Mouse (Mus musculus) c-Kit-positive CD71-negative TER-119-negative erythroid progenitor cells, embryonic 14.5 days (primary cell): ENCODE results near the gene Grin1.
A peak's percentile ranks its signal among the peaks of the same experiment; 100 is the strongest.
"Not testable (repeated sequence)": the region's sequence is repeated elsewhere in the genome, so short reads cannot be mapped to it uniquely, and the experiment has no call there.

ENCODE experiments used
- DNase-seq: peaks from one replicate; pipeline ENCODE4 v3.0.0-alpha.2; 2013; ENCODE audit warnings: low read depth

The Grin1 gene

DNA sequence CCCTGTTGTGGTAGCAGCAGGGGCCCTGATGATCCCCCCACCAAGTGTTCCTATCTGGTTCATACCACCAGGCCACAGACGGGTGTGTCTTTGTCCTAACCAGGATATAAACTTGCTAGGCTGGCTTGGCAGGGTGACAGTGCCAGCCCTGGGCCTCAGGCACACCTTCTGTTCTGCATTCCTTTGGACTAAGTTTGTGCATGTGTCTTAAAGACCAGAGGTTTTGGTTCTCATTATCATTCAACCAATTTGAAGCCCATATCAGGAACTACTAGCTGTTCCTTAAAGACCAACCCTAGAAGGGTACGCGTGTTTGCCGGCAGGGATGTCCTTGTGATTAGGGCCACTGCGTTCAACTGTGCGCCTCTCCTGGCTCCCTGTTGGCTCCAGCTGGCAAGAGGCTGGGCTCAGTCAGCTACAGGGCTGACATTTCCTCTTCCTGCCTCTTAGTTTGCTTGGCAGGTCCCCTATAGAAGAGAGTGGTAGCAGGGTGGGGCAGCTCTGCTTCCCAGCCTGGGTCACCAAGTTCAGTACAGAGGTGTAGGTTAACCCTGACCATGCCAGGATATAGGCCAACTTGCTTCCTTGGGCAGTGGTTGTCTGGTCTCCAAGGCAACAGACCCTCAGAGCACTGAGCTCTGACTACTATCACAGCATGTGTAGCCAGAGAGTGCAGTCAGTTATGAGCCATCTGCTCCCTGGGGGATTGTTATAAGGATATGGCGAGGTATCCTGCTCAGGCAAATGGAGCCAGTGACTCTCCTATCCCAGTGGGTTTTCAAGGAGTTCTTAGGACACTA lies 31.9 kb downstream of the Grin1 start:
- DNase-seq = no peak

DNA sequence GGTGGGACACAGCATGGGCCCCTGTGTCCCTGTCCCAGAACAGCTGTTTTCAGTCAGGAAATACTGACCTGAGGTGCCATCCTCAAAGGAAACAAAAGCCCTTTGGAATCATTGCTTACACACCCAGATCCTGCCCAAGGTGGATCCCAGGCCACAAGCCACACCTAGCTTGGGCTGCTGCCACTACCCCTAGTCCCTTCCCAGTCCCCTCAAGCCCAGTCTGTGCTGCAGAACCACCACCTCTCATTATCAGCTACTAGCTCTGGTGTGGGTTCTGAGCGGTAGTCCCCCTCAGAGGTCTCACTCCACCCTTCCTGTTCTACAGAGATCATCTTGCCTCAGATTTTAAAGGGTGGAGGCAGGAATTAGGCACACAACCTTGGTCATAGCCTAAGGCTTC lies 32.7 kb downstream of the Grin1 start:
- DNase-seq = no peak

DNA sequence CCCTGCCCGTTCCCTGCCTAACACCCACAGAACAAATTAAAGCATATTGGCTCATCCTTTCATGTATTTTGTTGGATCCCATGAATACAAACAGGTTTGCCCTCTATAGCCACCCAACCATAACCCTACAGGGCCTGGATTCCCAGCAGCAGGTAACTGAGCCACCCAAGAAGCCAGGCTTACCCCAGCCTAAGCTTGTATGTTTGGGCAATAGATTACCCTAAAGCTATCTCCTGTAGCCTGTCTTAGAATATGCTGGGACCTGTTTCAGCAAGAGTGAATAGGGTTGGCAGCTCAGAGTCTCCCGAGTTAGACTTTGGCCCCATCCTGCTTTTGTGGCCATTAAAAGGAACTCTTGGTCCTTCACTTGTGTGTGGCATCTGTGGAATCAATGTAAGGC lies 33.4 kb downstream of the Grin1 start:
- DNase-seq = no peak

DNA sequence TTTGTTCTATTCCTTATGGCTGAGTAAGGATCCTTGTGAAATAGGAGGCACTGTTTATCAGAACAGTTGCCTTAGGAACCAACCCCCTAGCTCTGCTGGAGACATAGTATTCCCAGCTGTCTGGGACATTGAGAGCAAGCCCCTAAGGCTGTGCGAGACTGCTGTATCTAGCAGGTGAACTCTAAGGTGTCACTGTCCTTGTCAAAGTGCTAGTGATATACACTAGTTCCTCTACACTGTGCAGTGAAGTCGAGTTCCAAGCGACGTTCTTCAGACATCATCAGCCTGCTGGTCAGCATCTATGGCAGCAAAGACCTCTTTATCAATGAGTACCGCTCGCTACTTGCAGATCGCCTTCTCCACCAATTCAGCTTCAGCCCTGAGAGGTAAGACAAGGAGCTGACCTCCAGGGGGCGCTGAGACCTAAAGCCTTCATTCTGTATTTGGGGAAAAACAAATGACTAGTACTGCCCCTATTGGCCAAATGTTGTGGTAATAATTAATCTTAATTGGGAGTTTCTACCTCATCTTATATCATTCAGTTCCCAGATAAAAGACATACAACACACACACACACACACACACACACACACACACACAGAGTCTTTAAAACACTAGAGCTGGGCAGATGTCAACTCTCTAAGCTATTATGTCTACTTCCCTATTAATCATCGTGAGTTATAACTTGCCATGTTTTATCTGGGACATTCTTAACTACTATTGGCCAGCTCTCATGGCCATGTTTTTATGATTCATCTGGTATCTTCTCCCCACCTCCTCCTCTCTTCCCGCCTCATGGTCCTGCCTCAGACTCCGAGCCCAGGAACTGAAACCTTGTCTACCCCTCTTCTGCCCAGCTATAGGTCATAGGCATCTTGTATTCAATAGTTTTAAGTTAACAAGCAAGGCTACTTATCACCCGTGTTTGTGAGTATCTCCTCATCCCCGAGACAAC lies 39.8 kb downstream of the Grin1 start:
- DNase-seq = peak; percentile 94

DNA sequence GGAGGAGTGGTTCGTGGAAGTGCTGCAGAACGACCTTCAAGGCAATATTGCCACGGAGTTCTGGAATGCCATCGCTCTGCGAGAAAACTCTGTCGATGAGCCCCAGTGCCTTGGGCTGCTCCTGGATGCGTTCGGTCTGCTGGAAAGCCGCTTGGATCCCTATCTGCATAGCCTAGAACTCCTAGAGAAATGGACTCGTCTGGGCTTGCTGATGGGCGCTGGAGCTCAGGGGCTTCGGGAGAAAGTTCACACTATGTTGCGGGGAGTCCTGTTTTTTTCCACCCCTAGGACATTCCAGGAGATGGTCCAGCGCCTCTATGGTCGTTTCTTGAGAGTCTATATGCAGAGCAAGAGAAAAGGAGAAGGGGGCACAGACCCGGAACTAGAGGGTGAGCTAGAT lies 46.0 kb downstream of the Grin1 start:
- no peak for DNase-seq

DNA sequence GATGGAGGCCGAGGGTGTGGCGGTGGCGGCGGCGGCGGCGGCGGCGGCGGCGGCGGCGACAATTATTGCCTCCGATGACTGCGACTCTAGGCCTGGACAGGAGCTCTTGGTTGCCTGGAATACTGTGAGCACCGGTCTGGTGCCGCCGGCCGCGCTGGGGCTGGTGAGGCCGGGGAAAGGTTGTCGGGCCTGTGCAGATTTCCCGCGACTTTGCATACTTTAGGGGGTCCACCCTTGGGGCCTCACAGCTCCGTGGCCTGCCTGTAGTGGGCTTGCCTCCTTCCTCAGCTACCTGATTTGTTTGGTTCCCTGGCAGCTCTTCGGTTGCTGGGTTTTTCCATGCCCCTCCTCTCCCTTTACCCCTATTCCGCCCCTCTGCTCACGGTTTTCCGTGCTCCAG lies 46.5 kb downstream of the Grin1 start:
- no peak for DNase-seq

DNA sequence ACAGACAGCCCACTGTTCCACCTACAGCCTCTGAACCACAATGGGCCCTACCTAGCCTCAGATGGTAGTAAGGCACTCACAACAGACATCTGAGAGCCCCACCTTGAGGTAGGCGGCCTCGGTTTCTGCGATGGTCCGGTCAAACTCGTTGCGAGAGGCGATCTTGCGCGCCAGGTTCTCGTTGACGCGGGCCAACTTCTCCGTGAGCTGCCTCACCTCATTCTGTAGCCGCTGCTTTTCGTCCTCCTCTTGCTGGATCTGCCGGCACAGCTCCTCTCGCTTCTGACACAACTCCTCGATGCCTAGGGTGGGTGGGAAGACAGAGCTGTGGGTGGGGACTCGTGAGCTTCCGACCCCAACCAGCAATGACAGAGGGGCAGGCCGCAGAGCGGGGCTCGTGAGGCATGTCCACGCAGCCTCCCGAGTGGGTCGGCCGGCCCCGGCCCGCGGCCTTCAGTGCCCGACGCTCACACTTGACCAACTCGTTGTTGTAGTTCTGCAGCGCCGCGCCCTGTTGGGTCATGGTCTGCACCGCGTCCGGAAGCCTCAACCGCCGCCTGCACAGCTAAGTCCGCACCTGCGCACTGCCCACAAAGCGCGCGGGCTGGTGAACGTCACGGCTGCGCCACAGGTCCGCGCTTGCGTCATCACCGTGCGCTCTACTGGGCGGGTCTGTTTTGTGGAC lies 47.0 kb downstream of the Grin1 start, which contains the start of the genes Ssna1 and Anapc2:
Gene Ssna1 (minus strand): TSS at position 612 of the 685 bp plus-strand sequence.
Gene Anapc2 (plus strand): TSS at position 652 of the 685 bp plus-strand sequence.
- peak; percentile 98 for DNase-seq

DNA sequence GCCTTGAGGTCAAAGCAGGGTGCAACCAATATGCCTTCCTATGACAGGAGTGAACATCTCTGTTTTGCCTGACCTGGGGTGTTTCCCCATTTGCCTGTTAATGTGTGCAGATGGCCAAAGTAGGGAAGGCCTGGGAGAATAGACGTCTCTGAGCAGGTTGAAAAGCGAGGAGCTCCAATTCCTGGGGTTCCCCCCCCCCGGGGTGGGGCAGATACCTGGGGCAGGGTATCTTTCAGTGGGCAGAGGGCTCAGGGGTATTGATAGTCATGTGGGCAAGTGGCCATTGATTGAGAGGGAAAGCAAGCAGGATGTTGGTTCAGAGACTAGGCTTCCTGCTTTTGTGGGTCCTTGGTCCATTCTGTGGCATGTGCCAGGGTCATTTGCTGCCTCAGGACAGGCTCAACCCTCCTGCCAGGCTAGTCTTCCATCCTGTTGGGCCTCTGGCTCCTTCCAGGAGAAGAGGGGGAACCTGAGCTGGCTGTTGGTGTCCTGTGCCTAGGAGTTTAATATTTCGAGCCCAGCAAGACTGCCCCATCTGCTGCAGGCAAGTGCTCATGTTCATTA lies 51.2 kb downstream of the Grin1 start:
- DNase-seq = no peak

DNA sequence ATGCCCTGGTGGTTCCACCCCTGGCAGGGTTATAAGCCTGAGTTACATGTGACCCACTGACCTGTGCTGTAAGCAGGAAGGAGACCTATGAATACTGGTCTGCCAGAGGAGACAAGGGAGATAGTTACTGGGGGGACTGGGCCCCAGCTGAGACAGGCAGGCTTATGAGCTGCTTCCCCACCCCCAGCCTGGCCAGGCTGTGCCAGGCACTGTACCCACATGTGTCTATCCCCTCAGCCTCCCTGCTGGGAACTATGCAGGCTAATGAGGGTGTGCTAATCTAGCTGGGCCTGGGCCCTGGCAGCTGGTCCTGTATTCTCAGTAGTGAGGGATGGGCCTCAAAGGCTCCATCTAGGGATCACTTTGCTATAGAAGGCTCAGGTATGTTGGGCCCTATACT lies 51.7 kb downstream of the Grin1 start:
- no peak for DNase-seq

DNA sequence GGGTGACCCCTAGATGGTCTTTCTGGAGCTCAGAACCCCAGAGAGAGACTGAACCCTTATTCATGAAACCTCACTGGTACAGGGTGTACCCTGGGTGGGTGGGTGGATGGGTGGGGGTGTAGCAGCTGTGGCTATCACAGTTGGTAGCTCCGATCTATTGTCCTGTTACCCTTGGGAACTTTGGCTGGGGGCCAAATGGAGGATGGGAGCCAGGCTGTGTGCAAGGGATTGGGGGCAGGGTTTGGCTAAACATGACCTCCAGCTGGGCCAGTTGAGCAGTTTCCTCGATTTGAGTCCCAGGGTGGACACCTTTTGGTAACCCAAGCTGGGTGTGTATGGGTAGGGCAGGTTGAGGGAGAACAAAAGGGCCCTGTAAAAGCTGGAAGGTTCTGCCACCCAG lies 52.3 kb downstream of the Grin1 start:
- DNase-seq = no peak

DNA sequence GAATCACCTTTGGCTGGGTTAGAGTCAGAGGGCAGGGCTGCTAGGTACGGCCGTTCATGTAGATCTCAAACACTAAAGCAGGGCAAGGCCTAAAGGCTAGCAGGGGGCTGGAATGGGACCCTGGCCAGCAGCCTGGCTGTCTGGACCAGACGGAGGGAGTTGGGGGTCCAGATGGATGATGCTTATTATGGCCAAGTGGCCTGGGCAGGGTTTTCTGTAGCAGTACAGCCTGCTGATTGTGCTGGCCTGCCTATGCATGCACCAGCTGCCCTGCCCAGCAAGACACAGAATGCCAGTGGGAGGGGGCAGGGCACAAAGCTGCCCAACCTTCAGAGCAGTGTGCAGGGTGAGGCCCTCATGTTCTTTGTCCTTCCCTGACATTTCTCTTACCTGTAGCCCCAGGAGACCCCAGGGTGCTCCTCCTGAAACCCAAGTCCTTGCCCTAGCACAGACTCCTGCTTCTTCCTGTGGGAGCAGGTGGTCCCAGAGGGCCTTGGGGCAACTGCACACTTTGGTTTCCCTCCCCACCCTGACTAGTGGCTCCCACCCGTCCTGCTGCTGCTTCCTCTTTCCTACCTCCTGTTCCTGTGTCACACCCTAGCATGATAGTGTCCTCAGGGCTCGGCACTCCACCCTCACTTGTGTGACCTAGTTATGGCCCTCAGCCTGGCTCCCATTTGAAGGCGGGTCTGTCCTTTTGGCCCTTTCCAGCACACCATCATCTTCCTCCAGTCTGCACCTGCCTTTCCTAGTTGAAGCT lies 52.9 kb downstream of the Grin1 start:
- no peak for DNase-seq

DNA sequence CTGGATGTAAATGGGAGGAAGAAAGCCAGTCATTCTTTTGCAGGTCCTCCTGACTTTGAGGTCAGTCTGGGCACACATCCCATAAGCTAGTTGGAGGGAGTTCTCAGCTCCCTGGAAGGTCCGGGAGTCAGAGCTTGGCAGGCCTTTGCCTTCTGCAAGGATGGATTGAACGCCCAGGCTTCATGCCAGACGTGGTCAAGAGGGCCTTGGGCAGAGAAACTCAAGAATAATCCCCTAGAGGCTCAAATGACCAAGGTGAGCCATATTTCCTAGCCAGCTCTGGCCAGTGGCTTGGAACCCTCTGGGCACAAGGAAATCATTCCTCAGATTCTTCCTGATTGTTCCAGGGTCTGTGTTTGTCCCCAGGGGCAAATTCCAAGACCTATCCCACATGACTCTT lies 54.1 kb downstream of the Grin1 start:
- no peak for DNase-seq

DNA sequence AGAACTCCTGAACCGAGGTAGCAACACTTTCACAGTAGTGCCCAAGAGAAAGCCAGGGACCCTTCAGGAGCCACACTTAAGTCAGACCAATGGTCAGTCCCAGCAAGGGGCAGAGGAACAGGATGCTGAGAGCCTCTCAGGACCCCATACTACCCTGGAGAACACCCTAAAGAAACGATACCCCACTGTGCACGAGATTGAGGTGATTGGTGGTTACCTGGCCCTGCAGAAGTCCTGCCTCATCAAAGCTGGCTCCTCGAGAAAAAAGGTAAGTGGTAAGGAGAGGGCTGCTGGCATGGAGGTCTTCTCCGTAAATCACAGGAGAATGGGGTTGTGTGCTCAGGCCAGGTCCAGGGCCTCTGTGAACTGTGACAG lies 54.7 kb downstream of the Grin1 start:
- no peak for DNase-seq

DNA sequence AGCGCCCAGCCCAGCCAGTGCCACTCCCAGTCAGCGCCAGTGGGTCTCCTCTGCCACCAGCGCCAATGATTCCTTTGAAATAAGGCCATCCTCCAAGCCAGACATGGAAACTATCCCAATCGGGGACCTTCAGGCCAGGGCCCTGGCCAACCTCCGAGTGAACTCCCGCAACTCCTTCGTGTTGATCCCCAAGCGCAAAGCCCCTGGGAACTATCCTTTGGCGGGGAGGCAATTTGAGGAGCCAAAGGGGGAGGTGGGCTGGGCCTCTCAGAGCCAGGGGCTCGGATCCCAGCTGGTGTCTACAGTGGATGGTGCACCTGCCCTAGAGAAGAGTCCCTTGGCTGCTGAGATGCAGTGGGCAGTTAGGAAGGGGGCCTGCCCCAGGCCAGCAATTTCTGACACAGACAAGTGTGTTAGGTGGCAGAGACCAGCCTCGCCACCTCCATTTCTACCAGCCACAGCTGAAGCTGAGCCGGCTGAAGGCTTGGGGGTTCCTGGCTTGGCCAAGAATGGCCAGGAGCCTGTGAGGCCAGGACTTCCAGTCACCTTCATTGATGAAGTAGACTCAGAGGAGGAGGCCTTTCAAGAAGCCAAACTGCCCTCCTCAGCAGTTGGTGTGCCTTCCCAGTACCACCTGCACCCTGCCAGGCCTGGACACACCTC lies 55.2 kb downstream of the Grin1 start:
- no peak for DNase-seq

DNA sequence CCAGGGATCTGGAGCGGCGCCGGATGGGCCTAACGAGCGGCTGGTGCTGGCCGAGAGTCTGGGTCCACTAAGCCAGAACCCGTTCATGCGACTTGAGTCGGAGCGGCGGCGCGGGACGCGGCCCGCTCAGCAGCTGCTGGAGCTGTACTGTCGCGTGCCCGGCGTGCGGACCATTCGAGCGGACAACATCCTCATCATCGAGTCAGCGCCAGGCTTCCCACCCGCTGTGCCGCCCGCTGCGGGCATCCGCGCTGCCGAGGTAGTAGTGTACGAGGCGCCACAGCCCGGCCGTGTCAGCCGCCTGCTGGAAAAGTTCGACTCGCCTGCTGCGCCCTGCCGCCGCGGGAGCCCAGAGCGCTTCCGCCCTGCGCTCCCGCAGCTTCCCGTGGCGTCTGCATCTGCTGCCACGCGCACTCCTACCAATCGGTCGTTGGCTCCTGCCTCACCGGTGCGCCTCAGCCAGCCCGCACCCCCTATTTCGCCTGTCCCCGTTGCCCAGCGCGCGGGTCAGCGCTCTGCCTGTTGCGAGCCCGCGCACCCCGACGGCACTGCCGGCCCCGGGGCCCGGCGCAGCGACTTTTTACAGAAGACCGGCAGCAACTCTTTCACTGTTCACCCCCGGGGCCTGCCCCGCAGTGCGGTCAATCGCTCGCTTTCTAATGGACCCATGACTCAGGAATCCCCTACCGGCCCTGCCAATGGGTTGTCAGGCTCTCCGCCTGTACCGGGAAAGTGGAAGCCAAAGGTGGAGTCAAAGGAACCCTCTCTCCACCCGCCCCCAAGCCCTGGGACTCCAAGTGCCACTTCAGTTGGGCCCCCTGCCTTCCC lies 56.0 kb downstream of the Grin1 start:
- no peak for DNase-seq

DNA sequence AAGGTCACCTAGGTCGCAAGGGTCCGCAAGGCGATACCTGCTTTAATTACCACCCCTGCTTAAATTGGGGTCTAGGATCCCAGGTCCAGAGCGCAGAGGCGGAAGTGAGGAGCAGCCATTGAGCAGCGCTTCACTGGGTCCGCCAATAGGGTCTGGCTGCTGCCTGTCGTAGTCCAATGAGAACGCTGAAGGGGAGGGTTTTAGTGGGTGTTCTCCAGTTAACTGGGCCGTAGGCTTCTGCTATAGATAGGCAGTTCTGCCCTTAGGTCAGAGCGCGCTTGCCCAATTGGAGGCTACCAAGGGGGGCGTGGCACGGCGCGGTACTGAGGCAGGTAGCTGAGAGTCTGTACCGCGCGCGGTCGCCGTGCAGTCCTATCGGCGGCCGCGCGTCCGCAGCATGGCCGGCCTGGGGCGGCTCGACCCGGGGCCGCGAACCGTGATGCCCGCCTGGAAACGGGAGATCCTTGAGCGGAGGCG lies 56.7 kb downstream of the Grin1 start, which contains the start of gene Tprn:
Gene Tprn (plus strand): TSS at position 328 of the 477 bp plus-strand sequence.
- peak; percentile 89 for DNase-seq

DNA sequence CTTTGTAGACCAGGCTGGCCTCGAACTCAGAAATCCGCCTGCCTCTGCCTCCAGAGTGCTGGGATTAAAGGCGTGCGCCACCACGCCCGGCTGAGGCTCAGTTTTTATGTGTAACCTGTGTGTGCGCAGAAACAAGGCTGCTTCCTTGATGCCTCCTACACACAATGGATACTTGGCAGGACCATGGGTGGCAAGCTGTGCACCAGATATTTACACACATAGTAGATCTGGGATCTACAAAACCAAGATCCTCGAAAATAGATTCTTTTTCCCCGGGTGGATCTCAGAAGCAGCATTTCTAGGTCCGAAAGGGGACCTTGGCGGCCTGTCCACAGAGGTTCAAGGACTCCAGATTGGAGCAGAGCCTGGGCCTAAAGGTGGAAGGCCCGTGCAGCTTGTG lies 57.1 kb downstream of the Grin1 start:
- DNase-seq = no peak

DNA sequence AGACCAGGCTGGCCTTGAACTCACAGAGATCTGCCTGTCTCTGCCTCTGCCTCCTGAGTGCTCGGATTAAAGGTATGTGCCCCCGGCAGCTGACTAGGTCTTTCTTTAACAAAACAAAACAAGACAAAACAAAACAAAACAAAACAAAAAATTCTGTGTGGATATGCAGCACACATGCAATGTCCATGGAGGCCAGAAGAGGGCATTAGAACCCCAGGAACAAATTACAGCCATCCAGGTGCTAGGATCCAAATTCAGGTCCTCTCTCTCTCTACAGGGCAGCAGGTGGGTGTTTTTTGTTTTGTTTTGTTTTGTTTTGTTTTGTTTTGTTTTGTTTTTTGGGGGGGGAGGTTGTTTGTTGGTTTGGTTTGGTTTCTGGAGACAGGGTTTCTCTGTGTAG lies 60.1 kb downstream of the Grin1 start:
- DNase-seq = no peak

DNA sequence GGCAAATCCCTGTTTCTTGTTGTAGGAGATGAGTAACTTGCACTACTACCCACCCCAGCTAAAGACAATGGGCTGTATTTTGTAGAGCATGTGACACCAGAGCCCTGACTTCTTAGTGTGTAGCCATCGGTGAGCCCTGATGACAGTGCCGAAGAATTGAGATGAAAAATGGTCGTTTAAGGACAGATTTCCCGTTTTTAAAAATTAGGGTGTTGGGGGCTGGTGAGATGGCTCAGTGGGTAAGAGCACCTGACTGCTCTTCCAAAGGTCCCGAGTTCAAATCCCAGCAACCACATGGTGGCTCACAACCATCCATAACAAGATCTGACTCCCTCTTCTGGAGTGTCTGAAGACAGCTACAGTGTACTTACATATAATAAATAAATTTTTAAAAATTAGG lies 61.7 kb downstream of the Grin1 start:
- not testable (repeated sequence) for DNase-seq
